Mouse (Mus musculus) left cerebral cortex, adult 18-20 months (tissue): ENCODE results near the gene Pirt. TPM values are rescaled to one million over a fixed set of nuclear protein-coding genes. Genes with fewer than 3 reads are reported as not detected.

Source experiments
- DNase-seq, 2 experiments: peaks; one replicate each; pipeline ENCODE4 v3.0.0; 2021 to 2022; ENCODE audit warnings: low spot score in 2 of 2, mixed read lengths in 1 of 2
- long read RNA-seq, 2 experiments: library from polyadenylated mRNA; stranded (forward); transcript quantifications; one replicate each; pipeline ENCODE4 v2.0.0; 2021
- total RNA-seq, 2 experiments: library from RNA; stranded (reverse); gene quantifications; 2 replicates each; pipeline ENCODE4 v1.2.3; 2021

The Pirt gene
- total RNA-seq, result under 1 TPM; 0.07 to 0.28 TPM
- long read RNA-seq, experiment 1, result 0 reads
- long read RNA-seq, experiment 2, result 0 reads

DNA sequence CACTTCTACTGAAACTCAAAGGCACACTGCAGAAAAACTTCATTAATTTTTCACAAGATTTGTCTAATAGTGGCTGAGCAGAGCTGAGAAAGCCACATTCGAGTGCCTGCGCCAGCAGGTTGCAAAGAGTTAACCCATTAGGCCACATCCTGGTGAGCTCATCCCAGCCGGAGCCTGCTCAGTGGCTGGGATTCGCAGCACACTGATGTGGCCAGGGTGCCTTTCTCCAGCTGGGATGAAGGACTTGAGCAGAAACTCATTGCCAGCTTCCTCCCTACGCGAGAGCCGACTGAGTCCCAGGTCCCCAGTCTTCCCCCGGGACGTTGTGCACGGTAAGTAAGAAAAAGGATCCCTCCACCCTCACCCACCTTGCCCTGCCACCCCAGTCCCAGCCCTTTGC, at the start of gene Pirt:
TSS of gene Pirt (plus strand) at position 171 of the 400 bp plus-strand sequence.
- DNase-seq, result no peak

GRCm38 (mm10) chr11:66871701-66872100, 40.1 kb upstream of the Pirt start:
- DNase-seq, result peak; percentile 2 to 25

- DNase-seq, result no peak
Measured at GRCm38 (mm10) chr11:66872773-66873470, 38.9 kb upstream of the Pirt start.

DNA sequence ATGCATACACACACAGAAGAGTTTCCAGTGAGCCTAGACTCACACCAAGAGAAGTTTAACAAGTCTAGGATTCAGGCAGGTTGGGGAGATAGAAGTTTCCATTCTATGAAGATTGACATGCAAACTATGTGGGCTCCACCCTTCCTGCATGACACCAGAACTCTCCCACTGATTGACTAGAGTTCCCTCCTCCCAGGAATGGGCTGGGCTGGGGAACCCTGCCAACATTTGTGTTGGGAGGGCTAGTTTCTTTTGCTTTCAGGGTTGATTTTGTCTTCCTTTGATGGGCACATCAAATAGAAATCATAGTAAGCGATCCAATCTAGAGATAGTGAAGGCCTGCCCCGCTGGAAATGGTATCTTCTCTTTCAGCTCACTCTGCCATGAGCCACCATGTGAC, 30.5 kb upstream of the Pirt start:
- no peak for DNase-seq

DNA sequence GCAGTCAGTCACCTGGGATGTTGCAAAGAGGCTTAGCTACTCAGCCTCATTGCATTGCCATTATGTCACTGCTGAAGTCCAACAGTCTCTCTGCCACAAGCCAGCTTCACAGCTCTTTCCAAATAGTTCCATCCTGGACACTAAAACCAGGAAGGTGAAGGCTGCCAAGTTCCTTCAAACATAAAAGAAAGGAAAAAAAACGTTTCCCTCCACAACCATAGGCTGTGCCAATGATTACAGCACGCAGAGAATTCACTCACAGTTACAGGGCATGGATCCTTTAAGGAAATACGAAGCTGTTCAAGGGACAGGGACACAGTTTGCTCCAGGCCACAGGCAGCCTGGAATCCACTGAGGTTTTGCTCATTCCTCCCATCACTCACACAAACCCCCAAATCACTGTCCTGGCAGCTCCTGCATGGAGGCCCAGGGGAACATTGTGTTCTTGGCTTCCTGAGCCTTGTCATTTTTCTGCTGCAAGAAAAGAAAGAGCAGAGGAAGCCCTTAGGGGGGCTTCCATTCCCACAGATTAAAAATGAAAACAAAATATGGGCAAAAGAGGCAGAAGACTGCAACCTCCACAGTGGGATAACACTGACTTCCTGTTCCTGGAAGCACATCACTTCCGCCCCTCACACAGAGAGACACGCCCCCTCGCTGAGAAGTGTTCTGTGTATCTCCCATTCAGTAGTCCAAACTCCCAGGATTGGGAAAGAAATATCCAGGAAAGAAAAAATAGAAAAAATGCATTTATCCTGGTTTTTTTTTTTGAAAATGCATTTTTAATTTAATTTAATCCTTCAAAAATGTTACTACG, 29.3 kb upstream of the Pirt start:
- no peak for DNase-seq

DNA sequence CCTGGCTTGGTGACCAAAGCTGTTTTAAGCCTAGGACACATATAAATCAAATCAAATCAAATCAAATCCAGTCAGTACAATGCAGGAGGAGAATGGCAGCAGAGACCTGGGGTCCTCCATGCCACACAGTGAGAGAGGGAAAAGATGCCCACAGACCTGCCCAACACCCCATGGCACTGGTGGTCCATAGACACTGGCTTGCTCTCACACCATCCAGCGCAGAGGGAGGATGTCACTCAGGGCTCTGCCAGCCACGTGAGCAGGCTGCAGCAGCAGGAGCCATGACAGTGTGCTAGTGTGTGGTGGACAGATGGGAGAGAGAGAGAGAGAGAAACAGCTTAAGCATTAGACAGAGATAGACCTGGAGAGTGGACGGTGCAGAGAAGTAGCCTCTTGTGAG, 19.2 kb upstream of the Pirt start:
- DNase-seq, result no peak

DNA sequence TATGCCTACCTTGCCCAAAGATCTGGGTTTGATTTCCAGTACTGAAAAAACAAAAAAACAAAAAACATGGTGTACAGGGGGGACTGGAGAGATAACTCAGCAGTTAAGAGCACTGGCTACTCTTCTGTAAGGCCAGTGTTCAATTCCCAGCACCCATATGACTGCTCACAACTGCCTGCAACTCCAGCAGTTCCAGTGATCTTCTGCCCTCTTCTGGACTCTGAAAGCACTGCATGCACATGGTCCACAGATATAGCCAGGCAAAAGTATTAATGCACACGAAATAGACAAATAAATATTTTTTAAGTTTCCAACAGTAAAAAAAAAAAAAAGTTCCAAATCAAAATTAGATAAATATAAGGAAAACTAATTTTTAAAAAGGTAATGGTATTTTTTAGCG, 13.0 kb upstream of the Pirt start:
- no peak for DNase-seq

DNA sequence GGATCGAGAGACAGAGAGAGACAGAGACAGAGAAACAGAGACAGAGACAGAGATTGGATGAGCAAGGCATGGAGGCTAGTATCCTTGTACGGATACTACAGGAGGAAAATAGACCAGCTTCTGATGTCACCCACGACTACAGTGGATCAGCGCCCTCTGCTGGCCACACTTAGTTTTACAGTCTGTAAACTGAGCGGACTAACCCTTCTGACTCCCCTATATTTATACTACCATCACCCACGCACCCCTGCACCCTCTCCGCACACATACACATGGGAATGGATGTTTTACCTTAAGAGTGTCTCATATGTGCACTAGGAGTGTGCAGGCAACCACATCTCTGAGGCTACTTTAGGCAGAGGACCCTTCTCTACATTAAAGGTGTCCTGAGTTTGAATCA, 12.4 kb upstream of the Pirt start:
- DNase-seq, result peak; percentile 68 to 81

DNA sequence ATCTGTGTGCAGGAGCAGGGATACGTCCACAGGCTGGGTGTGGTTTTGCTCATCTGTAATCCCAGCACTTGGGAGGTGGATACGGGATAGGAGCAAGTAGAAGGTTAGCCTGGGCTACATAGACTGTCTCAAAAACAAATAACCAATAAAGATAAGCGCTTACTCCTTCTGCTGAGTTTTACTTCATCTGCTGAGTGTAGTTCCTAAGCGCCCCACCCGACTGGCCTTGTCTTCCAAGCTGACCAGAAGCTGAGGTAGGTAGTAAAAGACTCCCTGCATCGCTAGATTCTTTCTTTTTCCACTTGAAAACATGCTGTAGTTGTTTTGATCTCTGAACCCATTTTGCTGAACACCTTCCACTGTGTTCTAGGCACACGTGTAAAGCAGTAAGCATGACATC, 9.0 kb upstream of the Pirt start:
- no peak for DNase-seq

DNA sequence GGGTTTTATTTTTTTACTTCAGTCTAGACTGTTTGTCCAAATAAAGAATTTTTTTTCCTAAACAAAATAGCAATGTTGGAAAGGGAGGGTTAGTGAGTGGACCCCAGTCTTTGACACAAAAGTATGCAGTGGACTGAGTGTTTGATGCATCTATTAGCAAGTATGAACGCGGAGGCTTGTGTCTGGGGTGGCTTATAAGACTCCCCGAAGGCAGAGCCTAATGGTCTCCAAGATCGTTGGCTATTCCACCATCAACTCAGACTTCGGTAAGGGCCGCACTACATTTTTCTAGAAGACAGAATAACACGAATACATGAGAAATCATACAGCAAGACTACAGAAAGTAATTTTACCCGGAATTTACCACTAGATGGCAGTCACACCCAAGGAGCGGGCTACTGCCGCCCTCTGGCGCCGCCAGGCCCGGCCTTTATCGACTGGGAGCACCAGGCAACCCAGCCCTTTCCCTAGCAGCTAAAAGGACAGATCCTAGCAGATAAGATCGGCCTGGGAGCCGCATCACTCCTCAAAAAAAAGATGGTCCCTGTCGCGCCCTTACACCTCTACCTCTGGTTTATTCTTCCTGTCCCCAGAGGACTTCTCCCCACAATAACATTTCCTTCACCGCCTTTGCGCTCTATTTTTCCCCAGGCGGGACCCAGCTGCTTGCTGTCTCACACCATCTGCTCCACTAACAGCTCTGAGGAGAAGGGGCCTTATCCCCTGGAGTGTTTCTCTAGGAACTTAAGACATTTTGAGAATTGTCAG, 6.0 kb upstream of the Pirt start:
- DNase-seq, result peak; percentile 72 to 78

DNA sequence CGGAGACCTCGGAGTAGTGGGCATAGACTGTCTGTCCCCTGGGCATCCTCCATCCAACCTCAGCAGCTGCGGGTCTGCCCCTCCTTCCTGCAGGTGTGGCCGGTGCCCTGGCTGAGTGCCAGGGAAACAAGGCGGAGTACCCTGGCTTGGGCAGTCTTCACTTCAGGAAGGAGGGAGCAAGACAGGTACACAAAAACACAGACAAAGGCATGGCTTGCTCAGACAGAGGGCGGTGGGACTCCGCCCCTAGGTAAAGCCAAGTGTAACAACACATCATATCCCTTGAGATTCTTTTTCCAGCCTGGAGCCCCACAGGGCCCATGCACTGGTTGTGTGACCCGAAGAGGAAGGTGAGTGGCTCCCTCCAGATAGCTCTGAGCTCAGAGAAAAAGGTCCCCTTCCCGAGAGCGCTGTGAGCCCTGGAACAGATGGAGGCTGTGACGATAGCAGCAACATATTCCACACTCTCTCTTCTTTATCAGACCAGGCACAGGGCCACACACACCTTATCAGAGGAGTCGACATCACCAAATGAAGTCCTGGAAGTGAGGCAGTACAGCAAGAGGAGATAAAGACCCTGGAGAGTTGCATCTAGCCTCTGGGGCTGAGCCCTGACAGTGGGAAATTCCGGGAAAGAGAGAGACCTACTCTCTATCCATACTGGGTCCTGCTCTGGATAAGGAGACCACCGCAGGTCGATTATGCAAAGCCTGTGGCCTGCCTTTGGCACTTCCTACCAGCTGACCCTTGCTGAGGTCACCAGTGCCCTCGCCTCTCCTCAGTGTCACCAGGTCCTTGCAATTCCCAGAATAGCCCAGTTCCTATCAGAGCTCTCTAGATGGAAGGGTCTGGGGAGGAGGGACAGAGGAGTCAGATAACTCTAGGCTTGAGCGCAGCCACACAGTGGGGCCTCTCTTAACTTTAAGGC, 1.0 kb downstream of the Pirt start:
- no peak for DNase-seq

- DNase-seq, result peak; percentile 36 to 58
Measured at GRCm38 (mm10) chr11:66914249-66914648, 2.5 kb downstream of the Pirt start.

DNA sequence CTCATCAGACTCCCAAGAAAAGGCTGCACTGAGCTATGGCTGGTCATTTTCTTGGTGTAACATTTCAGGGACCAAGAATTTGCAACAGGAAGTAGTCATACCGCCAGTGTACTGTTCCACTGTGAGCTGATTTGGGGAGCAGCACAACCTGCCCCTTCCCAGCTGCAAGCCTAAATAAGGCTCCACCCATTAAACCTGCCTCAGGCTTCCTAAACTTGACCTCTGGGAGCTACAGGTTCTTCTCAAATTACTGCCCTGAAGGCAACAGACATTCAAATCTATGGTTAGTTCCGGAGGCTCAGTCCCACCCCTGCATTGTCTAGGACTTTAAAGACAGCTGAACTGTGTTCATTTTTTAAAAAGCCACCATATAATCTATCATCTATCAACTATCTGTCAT, 8.2 kb downstream of the Pirt start:
- DNase-seq, result no peak

GRCm38 (mm10) chr11:66924095-66924823, 12.5 kb downstream of the Pirt start:
- DNase-seq, result no peak

GRCm38 (mm10) chr11:66928311-66928710, 16.5 kb downstream of the Pirt start:
- DNase-seq, result no peak

- DNase-seq, result no peak
Measured at GRCm38 (mm10) chr11:66932827-66933599, 21.2 kb downstream of the Pirt start.

DNA sequence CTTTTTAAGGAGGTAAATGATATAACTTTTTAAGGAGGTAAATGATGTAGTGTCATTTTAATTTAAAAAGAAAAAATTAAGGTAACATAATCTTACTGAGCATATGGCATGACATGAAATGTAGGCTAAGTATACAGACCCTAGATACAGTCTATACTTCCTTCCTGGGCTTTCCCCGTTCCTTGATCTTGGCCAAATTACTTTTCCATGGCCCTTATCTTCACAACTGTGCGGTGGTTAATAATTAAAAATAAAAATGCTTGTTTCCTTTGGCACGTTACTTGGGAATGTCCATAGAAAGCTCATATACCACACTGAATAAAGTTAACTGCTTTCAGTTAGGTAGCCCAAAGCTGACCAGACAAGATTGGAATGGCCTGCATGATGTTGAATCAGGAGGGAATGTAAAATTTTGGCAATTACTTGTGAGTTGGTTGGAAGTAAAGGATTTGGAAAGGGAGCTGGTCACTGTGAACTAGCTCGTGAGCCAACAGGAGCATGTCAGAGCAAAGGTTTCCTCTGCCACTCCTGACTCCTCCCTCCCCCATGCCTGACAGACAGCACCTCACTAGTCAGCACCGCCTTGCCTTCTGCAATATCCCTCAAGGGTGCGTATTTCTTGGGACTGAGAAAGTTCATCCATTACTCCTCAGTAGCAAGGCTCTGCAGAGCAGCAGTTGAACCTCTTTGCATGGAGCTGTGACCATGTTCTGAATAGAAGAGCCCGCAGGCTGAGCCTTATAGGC, 22.8 kb downstream of the Pirt start:
- no peak for DNase-seq

DNA sequence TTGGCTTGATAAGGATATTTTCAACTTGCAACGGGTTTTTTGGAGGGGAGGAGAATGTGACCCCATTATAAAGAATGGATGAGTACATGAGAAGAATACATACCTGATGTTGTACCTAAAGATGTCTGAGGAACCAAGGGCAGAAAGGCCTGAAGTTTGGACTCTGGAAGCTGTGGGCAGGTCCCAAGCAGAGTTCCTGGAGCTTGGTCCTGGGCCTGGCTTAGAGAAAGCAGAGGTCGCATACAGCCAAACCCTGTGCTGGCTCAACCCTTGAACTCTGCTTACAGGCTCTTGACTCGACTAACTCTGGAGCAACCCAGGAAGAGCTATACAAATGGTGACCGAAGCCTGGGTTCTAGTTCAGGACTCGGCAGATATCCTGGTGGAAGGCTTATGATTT, 30.2 kb downstream of the Pirt start:
- DNase-seq, result no peak
